Mouse (Mus musculus): ENCODE data around the gene Mpzl1.

- TF ChIP-seq CTCF (IDR thresholded peaks at IDR 0.05; ENCODE audit: low read depth) (no peak), EP300 (IDR thresholded peaks at IDR 0.05; ENCODE audit: low read depth) (no peak)
Measured at GRCm38 (mm10) chr1:165616652-165617051, 17.7 kb downstream of the Mpzl1 start.

Measured in liver, embryonic 14.5 days (tissue).